Mouse (Mus musculus): ENCODE measurements around the gene Ephb6.
A peak's percentile ranks its signal among the peaks of the same experiment; 100 is the strongest.
"Not testable (repeated sequence)": the region's sequence is repeated elsewhere in the genome, so short reads cannot be mapped to it uniquely, and the experiment has no call there.

Ephb6 gene

GRCm38 (mm10) chr6:41605061-41605793, at the start of gene Ephb6:
Gene Ephb6 (plus strand): TSS chr6:41605482.
- DNase-seq (ENCODE audit: low spot score in 2 of 2), result peak; percentile 49 to 52

- DNase-seq (ENCODE audit: low spot score in 2 of 2), result no peak
Observed at GRCm38 (mm10) chr6:41556389-41556788, 48.9 kb upstream of the Ephb6 start.

GRCm38 (mm10) chr6:41557468-41557867, 47.8 kb upstream of the Ephb6 start:
- no peak for DNase-seq (ENCODE audit: low spot score in 2 of 2)

- peak; percentile 38 to 54 for DNase-seq (ENCODE audit: low spot score in 2 of 2)
Observed at GRCm38 (mm10) chr6:41558271-41558670, 47.0 kb upstream of the Ephb6 start.

GRCm38 (mm10) chr6:41559331-41559730, 46.0 kb upstream of the Ephb6 start:
- no peak for DNase-seq (ENCODE audit: low spot score in 2 of 2)

- no peak for DNase-seq (ENCODE audit: low spot score in 2 of 2)
Observed at GRCm38 (mm10) chr6:41560273-41560672, 45.0 kb upstream of the Ephb6 start.

GRCm38 (mm10) chr6:41562598-41562997, 42.7 kb upstream of the Ephb6 start:
- no peak for DNase-seq (ENCODE audit: low spot score in 2 of 2)

- DNase-seq (ENCODE audit: low spot score in 2 of 2), result not testable (repeated sequence)
Observed at GRCm38 (mm10) chr6:41563104-41563951, 42.0 kb upstream of the Ephb6 start.

GRCm38 (mm10) chr6:41565261-41565660, 40.0 kb upstream of the Ephb6 start:
- no peak for DNase-seq (ENCODE audit: low spot score in 2 of 2)

GRCm38 (mm10) chr6:41566965-41567364, 38.3 kb upstream of the Ephb6 start:
- no peak for DNase-seq (ENCODE audit: low spot score in 2 of 2)

- DNase-seq (ENCODE audit: low spot score in 2 of 2), result no peak
Observed at GRCm38 (mm10) chr6:41569078-41569477, 36.2 kb upstream of the Ephb6 start.

- no peak for DNase-seq (ENCODE audit: low spot score in 2 of 2)
Observed at GRCm38 (mm10) chr6:41576526-41577097, 28.7 kb upstream of the Ephb6 start.

- DNase-seq (ENCODE audit: low spot score in 2 of 2), result no peak
Observed at GRCm38 (mm10) chr6:41577297-41577696, 28.0 kb upstream of the Ephb6 start.

- no peak for DNase-seq (ENCODE audit: low spot score in 2 of 2)
Observed at GRCm38 (mm10) chr6:41581295-41581694, 24.0 kb upstream of the Ephb6 start.

- DNase-seq (ENCODE audit: low spot score in 2 of 2), result no peak
Observed at GRCm38 (mm10) chr6:41582189-41582588, 23.1 kb upstream of the Ephb6 start.

- peak in 1 of 2 experiments; percentile 18 for DNase-seq (ENCODE audit: low spot score in 2 of 2)
Observed at GRCm38 (mm10) chr6:41604401-41605050, 756 bp upstream of the Ephb6 start.

GRCm38 (mm10) chr6:41605794-41606104, 467 bp downstream of the Ephb6 start:
- DNase-seq (ENCODE audit: low spot score in 2 of 2), result no peak

GRCm38 (mm10) chr6:41606214-41606613, 932 bp downstream of the Ephb6 start:
- DNase-seq (ENCODE audit: low spot score in 2 of 2), result no peak

- no peak for DNase-seq (ENCODE audit: low spot score in 2 of 2)
Observed at GRCm38 (mm10) chr6:41607637-41608036, 2.4 kb downstream of the Ephb6 start.

GRCm38 (mm10) chr6:41620173-41620798, 15.0 kb downstream of the Ephb6 start:
- no peak for DNase-seq (ENCODE audit: low spot score in 2 of 2)

- peak; percentile 22 to 43 for DNase-seq (ENCODE audit: low spot score in 2 of 2)
Observed at GRCm38 (mm10) chr6:41621241-41621990, 16.1 kb downstream of the Ephb6 start.
